Mouse (Mus musculus): ENCODE data around the gene Nrf1.
A peak's percentile ranks its signal among the peaks of the same experiment; 100 is the strongest.

Gene Nrf1

DNA sequence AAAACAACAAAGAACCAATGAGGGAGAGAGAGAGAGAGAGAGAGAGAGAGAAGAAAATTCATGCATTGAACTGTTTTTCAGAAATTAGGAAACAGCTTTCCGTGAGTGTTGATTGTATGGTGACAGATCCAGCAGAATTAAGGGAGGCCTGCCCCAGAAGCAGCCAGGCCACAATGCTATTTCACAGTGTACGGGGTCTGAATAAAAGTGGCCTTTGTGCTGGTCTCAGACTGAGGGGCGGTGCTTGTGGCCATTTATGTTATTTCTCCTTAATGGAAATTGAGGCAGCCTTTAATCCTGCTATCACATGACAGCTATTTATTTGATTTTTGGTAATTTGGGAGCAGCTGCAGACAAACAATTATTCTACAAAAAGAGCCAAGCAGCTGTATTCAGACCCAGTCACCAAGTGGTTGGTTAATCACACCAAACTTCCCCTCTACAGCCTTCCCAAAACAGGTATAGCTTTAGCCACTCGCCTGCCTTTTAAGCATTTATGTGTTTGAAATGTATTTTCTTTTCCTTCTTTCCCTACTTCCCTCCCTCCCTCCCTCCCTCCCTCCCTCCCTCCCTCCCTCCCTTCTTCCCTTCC, 31.2 kb downstream of the Nrf1 start:
- no peak for DNase-seq (ENCODE audit: extremely low read depth, low read depth)

DNA sequence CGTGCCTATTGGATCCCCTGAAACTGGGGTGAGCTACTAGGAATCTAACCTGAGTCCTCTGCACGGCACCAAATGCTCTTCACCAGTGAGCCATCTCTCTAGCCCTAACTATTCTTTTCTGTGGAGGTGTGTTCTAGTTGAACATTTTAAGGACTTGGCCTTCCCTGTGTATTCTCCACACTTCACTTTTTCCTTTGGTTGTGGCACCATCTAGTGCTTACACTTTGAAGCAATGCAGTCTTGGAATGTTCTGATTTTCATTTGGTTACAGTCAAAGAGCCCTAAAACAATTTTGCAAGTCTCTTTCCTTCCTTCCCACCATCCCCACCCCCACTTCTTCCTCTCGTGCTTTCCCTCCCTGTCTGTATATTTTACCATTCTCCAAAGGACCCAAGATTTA, 33.6 kb downstream of the Nrf1 start:
- DNase-seq (ENCODE audit: extremely low read depth, low read depth) = no peak

DNA sequence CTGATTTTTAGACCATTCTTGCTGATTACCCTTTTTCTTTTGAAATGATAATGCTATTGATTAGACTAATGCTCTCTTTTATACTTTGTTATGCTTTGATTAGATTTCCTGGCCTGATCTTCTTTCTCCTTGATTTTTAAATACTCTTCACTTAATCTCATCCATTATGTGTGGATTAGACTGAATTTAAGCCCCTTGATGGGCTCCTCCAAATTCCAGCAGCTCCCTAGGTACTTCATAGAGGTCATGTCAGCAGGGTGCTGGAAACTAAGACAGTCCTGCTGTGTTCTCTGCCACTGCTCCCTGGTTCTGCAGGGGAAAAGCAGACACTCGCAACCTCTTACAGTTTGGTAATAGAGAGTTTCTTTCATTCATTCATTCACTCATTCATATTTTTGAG, 35.5 kb downstream of the Nrf1 start:
- DNase-seq (ENCODE audit: extremely low read depth, low read depth) = no peak

- DNase-seq (ENCODE audit: extremely low read depth, low read depth) = no peak
Observed at GRCm38 (mm10) chr6:30085351-30085750, 37.6 kb downstream of the Nrf1 start.

GRCm38 (mm10) chr6:30091221-30091620, 43.4 kb downstream of the Nrf1 start:
- DNase-seq (ENCODE audit: extremely low read depth, low read depth) = no peak

DNA sequence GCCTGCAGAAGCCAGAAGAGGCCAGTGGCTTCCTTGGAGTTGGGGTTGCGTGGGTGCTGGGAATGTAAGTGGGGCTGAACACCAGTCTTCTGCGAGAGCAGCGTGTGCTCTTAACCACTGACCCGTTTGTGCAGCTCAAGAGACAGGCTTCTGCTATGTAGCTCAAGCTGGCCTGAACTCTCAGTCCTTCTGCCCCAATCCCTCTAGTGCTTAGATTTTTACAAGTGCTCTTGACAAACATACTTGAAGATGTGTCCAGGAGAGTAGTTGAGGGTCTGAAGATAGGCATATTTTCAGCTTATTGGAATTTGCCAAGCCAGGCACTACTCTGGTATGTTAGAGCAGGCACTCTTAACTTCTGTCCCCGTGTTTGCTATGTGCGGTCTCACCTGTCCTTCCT, 45.0 kb downstream of the Nrf1 start:
- no peak for DNase-seq (ENCODE audit: extremely low read depth, low read depth)

- no peak for DNase-seq (ENCODE audit: extremely low read depth, low read depth)
Observed at GRCm38 (mm10) chr6:30101773-30102415, 54.1 kb downstream of the Nrf1 start.

GRCm38 (mm10) chr6:30106091-30106490, 58.3 kb downstream of the Nrf1 start:
- DNase-seq (ENCODE audit: extremely low read depth, low read depth) = no peak

GRCm38 (mm10) chr6:30107456-30107855, 59.7 kb downstream of the Nrf1 start:
- DNase-seq (ENCODE audit: extremely low read depth, low read depth) = no peak

DNA sequence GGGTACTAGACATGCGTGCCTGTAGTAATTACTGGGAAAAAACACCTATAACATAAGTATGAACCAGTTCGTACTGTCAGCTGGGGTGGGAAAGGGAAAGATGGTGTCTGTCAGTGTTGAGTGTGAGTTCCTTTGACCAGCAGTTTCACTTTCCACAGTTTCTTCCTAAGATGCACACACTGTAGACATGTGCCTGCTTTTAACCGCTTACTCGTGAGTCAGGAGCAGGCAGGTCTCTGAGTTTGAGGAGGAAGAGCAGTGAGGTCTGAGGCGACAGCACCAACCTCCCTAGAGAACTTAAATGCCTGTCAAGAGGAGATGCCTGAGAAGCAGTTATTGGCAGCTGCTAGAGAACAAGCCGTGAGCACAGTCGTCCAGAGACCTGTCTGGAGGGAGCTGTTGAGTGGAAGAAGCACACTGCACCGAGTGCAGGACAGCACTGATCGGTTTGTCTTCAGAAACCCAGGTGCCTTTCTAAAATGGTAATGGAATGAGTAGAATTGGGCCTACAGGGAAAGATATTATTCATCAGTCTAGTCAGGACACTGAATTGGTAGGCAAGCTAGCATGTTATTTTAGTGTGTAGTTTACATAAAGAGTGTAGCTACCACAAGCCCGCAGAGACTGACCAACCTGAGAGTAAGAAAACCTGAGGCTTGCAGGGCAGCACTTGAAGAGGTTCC, 62.2 kb downstream of the Nrf1 start:
- no peak for DNase-seq (ENCODE audit: extremely low read depth, low read depth)

DNA sequence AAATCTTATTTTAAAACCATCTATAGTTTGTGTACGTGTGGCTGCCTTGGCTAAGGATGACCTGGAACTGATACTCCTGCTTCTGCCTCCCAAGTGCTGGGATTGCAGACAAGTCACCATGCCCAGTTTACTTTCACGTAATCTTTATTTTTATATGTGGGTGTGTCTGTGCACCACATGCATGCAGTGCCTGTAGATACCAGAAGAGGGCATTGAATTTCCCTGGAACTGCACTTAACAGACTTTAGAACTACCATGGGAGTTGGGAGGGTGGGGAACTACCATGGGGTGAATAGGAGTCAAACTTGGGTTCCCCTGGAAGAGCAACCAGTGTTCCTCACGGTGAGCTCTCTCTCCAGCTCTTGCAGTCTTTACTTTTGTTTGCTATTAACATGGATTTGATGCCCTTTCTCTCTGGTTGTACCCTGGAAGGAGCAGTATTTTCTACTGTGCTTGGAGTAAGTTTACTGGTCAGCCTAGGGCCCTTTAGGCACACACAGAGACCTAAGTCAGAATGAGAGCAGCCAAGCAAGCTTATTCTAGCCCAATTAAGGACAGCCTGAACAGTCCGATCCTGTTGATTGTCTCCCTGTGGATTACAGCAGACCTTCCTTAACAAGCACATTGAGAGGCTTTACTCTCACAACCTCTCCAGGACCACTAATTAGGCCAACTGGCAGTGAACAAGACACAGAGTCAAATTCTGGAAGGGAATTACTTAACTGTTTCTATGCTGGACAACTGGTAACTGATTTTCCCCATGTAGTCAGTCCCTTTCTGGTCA, 64.8 kb downstream of the Nrf1 start:
- DNase-seq (ENCODE audit: extremely low read depth, low read depth) = no peak

DNA sequence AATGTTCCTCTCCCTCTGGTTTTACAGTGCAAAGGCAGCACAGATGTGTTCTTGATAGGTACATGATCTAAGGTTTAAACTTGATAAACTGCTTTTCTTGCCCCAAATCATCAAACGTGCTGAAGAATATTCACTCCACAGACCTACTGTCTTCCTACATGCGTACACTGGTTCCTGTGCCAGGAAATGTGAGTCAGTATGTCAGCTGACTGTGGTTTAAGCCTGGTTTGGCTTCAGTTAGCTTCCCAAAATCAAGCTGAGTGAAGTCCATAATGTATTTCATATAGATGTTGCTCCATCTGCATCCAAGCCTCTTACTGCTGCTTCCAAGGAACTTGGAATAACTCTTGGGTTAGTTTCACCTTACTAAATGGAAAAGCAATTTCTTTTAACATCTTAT, 66.3 kb downstream of the Nrf1 start:
- DNase-seq (ENCODE audit: extremely low read depth, low read depth) = no peak

- DNase-seq (ENCODE audit: extremely low read depth, low read depth) = no peak
Observed at GRCm38 (mm10) chr6:30121152-30121551, 73.4 kb downstream of the Nrf1 start.

GRCm38 (mm10) chr6:30121600-30121999, 73.8 kb downstream of the Nrf1 start:
- no peak for DNase-seq (ENCODE audit: extremely low read depth, low read depth)

DNA sequence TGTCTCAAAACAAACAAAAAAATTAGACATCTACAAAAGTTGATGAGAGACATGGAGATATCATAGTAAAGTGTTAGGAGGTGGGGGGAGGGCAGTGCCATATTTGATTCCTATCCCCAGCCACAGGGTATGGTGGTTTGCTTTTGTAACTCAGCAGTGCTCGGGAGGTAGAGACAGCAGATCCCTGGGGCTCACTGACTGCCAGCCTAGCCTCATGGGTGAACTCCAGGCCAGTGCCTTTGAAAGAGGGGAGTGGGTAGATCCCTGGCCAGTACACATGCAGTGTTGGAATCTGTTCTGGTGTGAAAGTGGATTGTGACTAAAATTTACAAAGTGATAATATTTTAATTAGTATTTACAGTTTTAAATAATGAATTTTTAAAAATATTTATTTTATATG, 75.6 kb downstream of the Nrf1 start:
- DNase-seq (ENCODE audit: extremely low read depth, low read depth) = no peak

GRCm38 (mm10) chr6:30126060-30126459, 78.3 kb downstream of the Nrf1 start:
- DNase-seq (ENCODE audit: extremely low read depth, low read depth) = peak; percentile 70

DNA sequence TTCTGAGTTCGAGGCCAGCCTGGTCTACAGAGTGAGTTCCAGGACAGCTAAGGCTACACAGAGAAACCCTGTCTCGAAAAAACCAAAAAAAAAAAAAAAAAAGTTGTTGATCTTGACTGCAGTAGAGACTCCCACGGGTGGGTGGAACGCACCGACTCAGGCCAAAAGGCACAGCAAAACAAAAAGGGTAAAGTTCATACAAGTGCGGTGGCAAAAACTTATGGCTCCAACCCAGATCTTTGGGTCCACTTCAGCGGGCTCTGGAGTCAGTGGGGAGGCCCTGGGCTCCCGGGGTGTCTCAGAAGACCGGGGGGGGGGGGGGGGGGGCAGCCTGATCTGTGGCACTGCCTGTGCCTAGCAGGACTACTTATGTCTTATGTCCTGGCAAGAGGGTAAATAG, 79.0 kb downstream of the Nrf1 start:
- no peak for DNase-seq (ENCODE audit: extremely low read depth, low read depth)

DNA sequence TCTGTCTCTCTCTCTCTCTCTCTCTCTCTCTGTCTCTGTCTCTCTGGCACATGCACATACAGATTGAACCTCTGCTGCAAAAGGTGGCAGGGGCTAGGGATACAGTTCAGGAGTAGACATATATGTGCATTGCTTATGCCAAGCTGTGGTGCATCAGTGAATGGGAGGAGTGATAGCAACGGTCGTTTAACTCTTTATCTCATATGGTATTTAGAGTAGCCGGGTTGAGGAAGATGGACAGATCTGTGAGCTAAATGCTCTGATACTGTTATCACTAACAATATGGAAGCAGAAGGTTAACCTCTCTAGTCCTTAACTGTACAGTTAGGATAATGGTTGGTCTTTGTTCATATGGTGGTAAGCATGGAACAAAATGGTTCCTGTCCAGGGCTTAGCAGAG, 84.6 kb downstream of the Nrf1 start:
- no peak for DNase-seq (ENCODE audit: extremely low read depth, low read depth)

DNA sequence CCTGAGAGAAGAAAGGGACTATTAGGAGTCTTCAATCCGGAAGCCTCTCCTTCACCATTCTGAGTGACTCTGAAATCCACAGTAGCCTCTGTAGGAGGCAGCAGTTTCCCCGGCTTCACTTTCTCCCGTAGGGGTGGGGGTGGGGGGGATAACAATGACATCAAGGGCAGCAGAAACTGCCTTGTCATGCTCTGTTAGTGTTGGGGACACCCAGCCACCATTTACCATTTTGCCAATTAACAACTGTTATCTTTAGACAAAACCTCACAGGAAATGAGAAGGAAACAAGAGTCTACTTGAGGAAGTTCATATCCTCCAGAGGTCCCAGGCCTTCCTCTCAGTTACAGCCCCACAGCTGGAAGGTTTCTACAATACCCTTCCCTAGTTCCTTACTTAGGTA, 87.8 kb downstream of the Nrf1 start:
- peak; percentile 75 for DNase-seq (ENCODE audit: extremely low read depth, low read depth)

DNA sequence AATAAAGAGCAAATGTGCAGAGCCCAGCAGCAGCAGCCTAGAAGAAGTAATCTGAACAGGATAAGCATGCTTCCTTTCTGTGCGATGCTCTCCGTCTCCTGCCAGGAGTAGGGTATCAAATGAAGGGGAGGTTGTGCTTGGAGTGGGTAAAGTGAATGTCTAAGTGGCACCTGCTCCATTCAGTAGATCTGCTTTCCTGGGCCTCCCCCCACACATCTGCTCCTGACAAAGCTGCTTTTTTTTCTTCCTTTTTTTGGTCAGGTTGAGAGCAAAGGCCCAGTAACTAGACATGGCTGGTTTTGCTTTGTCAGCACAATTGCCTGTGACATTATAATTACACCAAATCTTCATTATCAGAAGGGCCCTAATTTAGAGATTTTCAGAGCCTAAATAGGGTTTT, 89.4 kb downstream of the Nrf1 start:
- no peak for DNase-seq (ENCODE audit: extremely low read depth, low read depth)

DNA sequence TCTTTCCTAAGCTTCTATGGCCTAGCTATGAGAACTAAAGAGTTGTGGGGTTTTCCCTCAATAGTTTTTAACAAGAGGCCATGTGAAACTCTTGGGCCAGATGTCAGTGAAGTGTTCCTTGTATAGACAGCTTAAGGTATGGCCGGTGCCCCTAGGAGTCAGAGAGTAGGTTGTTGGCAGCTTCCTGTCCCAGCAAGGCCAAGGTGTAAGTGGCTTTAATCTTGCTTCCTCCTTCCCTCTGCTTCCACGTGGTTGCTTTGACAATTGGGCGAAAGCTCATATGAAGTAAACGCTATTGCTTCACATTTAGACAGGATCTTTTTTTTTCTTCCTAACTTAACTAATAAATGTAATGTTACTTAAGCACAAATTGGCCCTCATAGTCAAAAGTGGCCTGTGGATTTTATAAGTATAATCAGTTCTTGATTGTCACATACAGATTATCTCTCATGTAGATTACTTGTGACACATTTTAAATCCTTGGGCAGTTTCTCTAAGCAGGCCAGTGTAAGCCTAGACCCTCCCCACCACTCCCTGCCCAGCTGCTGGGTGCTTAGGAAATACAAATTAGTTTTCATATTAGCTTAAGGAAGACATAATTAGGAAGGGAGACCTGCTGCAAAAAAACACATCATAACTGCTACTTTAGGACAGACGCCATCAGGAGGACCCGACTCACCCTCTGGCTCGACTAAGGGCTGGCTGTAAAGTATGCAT, 91.7 kb downstream of the Nrf1 start:
- DNase-seq (ENCODE audit: extremely low read depth, low read depth) = no peak

- no peak for DNase-seq (ENCODE audit: extremely low read depth, low read depth)
Observed at GRCm38 (mm10) chr6:30143263-30143662, 95.5 kb downstream of the Nrf1 start.

Measured in MEL-GATA-1-ER (cell line).